Mouse (Mus musculus): Measurements from ENCODE around the gene Efcab10.

Efcab10 gene

DNA sequence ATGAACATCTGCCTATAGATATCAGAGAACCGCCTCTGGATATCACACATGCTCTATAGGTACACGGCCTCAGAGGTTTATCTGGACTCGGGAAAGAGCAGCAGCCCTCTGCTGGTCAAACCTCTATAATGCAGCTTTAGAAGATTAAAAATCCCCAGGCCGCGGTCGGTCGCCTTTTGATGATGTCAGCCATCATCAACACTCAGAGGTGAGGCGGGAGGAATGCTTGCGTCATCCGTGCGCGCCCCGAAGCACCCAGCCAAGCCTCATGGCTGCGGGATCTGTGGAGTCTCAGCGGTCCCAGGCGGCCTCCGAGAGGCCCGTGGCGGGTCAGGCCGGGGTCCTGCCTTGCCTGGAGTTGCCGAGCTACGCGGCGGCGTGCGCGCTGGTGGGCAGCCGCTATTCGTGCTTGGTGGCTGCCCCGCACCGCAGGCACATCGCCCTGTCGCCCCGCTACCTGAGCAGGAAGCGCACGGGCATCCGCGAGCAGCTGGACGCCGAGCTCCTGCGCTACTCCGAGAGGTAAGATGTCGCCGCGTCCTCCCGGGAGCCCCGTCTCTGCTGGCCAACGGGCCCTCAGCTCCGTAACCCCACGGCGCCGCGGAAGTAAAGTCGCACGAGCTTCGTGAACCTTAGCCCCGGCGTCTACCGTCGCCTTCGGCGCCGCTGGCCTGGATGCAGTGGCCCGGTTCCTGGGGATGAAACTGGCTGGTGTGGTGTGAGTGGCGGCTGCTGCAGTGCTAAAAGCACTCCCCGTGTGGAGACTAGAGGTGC, 34.9 kb downstream of the Efcab10 start, which contains the start of gene Twistnb:
TSS of gene Twistnb (plus strand) at position 249 of the 774 bp plus-strand sequence.
- peak; percentile 95 for DNase-seq

DNA sequence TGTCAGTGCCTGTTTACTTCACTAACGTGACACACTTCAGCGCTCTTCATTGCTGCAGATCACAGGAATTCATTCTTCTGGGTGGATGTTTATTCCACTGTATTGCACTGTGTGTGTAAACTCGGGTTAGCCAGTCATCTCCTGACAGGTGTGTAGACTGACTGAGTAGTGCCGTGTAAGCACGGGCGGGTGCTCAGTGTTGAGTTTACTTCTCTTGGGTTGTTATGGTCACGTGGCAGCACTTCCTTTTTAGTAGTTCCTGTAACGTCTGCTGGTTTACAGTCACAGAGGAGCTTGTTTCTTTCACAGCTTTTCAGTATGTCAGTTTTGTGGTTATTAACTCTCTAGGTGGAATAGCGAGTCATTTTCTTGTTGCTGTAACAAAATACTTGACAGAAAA, 39.2 kb downstream of the Efcab10 start:
- no peak for DNase-seq

DNA sequence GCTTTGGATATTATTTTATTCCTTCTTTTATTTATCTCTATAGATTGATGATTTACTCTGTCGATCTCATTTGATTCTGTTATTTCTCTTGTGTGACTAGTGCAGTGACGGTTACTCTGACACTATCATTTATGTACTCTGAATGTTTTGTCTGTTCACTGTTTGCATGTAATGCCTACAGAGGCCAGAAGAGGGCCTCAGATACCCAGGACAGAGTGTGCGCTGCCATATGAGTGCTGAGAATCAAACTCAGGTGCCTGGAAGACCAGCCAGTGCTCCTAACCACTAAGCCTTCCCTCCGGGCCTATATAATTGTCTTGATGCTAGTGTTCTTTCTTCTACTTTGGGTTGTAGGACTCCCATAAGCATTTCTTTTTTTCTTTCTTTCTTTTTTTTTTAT, 40.1 kb downstream of the Efcab10 start:
- no peak for DNase-seq
